Mouse (Mus musculus) erythroid progenitor cell, adult 5-6 weeks (primary cell): ENCODE data around the gene Npas3. TPM values are rescaled to one million over a fixed set of nuclear protein-coding genes. Genes with fewer than 3 reads are reported as not detected.

Source experiments
- ATAC-seq: replicated peaks from 2 replicates; pipeline ENCODE4 v1.8.0; 2016; ENCODE audit warnings: moderate number of reproducible peaks, mild to moderate bottlenecking, moderate TSS enrichment, inconsistent platforms; ENCODE audit not compliant: poor library complexity, low FRiP score, severe bottlenecking
- total RNA-seq, 2 experiments: library from RNA; stranded (forward) in 1 of 2; stranded (reverse) in 1 of 2; fragments of 150-400 nt in 1 of 2; fragments of 186-747, 209-891 nt in 1 of 2; gene quantifications; 2 replicates each; pipeline versions ENCODE4 v1.2.3 to v1.2.4; 2015 to 2017; ENCODE audit warnings: low replicate concordance in 2 of 2

Gene Npas3
- total RNA-seq, 2 experiments from 2014 or later = not detected

DNA sequence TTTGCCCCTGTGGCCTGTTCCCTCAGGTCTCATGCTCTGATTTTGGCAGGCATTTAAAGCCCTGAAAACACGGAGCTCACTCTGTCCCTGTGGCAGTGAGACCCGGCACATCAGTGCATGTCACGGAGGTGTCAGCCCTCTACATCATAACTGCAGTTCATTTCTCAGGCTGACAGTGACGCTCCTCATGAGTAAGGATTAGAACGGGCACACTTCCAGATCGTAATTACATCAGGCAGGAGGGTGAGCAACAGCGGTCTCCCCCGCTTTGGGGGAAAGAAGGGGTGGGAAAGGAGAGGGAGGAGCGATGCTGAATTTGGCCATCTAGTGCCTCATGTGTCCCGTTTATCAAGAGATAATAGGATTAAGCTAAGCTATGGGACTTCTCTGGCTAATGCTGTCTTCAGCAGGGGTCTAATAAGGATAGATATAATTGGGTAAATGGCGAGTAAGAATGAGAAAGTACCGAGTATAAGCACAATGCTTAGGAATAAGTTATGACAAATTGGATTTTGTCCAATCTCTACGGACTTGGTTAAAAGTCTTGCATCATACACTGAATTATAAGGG is 505.0 kb downstream of the Npas3 start:
- no peak for ATAC-seq

DNA sequence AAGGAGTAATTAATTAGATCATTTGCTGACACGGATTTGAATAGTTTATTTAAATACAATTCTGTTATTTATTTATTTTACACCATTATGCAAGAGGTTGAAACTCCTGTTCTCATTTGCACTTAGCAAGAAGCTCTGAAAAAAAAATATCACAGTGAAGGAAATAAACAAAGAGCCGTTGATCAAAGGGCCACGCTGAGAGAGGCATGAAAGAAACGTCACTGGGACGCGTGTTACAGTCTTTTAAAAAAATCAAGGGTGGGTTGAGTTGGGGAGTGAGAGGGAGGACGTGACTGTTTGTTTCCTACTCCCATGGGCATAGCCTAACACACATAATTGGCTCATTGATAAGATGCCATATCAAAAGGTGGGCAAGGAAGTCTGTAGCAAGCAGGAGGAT is 505.8 kb downstream of the Npas3 start:
- no peak for ATAC-seq

DNA sequence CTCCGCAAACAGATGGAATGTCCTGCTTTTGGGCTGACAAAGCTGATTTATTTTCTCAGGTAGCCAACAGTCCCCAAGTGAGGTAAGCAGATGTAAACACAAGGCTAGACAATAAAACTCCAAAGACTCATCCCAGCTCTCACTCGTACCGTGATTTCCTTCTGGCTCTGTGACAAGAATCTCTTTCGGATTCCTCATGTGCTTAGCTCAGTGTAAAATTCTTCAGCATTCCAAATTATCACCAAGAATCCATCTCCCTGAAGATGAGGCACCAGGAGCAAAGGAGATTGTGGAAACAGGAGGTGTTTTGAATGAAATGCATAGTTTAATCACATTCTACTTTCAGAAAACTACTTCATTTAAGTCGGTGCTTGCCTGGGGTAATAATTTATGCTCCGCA is 509.2 kb downstream of the Npas3 start:
- ATAC-seq = no peak

- ATAC-seq = no peak
Measured at GRCm38 (mm10) chr12:53758356-53758755, 509.9 kb downstream of the Npas3 start.

- ATAC-seq = no peak
Measured at GRCm38 (mm10) chr12:53764143-53764542, 515.7 kb downstream of the Npas3 start.

DNA sequence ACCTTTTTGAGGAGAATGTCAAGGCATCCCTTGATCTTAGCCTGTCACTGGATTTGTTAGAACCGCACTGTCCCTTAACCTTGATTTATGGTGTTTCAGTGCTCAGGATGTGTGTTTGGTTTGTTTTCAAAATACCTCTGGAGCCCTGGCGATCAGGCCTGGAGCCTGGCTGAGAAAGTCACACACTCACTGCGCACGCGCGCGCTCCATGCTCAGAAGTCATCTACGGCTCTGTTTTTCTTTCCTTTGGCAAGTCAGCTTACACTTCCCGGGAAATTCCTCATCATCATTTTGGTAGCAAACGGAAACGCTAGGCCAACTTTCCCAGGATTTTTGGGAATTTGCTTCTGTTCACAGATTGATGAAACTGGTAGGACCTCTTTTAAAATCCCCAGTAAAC is 519.9 kb downstream of the Npas3 start:
- ATAC-seq = no peak

DNA sequence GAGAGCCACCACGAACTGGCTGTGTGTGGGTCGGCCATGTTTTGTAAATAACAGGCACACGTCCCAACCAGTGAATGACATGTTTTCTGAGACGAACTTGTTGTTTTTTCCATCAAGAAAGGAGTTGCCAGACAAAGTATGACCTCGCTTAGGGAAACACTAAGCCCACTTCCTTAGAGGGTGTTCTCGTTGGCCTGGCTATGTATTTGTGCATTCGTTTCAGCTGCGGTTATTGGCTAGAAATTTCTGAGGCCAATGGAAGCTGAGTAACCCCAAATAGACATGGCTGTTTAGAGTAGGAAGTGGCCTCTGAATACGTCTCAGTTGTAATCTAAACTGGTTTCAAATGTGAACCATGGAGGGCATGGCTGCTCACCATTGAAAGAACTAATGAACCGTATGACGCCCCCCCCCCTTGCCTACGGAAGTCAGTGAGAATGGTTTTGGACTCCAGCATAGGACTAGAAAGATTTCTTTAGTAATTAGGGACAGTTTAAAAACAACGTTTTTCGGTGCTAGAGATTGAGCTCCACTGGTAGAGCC is 523.0 kb downstream of the Npas3 start:
- no peak for ATAC-seq

DNA sequence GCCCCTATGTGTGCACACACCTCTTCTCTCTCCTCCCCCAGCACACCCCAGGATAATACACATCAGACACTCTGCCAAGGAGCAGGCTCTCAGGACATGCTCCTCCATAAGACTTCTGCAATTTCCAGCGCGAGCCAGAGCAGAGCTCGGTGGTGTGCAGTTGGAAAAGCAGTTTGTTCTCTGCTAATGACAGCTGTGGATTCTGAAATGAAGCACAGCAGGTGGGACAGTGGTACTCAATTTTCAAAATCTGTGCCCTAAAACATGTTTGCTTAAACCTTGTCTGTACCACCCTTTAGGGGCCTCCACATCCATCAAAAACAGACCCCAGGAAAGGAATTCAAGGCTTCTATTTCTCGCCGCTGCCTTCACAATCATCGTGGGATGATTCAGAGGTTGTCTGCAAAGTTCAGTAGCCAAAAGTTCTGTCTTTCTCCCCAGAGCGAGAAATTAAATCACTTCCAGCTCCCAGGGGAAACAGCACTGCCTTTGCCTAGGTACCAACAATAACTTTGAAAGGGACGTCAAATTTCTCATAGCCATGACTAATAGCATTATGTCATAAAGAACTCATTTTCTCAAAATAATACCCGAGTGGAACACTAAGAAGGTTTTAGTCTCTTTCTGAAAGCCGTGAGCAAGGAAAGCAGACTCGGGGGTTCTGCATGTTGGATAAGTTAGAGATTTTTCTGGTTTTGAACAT is 533.5 kb downstream of the Npas3 start:
- ATAC-seq = no peak

- ATAC-seq = no peak
Measured at GRCm38 (mm10) chr12:53789501-53789900, 541.0 kb downstream of the Npas3 start.

GRCm38 (mm10) chr12:53794718-53795400 is 546.4 kb downstream of the Npas3 start:
- ATAC-seq = no peak

DNA sequence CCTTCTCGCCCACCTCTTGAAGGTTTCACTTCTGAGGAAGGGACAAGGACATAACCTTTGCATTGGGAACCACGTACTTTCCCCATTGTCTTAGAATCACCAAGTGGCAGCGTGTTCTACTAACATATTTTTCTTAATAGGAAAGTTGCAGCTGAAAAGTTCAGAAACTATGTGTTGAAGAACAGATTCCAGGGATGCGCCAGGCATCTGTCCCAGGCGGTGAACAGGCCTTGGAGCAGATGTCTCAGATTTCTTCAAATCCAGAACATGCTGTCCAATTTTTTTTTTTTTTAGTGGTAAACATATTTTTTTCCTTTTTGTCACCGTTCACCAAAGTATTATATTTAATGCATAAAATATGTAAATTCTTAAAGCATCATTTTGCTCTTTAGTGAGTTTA is 553.4 kb downstream of the Npas3 start:
- no peak for ATAC-seq

DNA sequence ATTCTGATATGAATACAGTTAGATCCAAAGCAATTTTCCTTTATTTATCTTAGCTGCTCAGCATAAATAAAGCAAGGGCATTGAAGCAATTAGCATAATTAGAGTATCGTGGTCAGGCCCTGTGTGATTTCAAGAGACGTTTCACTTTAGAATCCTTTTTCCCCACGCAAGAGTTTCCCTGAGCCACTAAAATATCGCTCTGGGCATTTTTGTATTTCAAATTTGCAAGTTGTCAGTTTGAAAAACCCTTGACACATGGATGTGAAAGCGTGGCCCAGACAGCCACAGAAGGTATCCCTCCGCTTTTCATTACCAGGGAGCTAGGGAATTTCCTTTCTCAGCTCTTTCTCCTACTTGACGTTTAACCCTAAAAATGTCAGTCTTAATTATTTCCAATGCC is 553.9 kb downstream of the Npas3 start:
- no peak for ATAC-seq

DNA sequence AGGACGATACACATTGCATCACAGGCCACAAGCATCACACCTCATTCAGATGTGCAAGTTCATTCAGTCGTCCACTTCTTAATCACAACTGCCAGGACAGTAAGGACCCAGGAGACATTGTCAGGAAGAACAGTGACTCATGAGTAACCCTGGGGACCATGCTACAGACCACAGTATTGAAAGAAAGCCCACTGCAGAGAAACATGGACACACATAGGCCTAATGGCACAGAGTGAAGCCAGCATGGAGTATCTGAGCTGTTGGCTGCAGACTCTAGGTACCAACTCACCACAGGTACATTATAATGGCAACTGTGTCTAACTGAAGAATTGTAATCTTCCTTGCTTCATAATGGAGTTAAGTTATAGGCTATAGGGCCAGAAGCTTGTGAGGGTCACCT is 561.6 kb downstream of the Npas3 start:
- ATAC-seq = no peak

DNA sequence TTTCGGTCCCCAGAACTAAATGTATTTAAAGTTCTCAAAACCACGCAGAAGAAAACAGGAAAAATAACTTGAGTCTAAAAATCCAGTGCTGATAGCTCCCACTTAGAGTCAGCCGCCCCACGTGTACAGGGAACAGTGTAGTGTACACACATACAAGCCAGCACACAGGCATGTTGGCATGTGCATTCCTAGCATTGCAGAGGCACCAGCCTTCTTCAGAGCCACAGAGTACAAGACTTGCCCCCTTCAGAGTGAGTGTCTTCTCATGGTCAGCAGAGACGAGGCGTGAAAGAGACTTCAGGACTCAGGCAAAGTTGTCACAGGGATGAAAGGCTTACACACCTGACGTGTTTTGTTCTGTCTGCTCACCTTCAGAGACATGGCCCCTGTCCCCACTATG is 565.8 kb downstream of the Npas3 start:
- no peak for ATAC-seq

DNA sequence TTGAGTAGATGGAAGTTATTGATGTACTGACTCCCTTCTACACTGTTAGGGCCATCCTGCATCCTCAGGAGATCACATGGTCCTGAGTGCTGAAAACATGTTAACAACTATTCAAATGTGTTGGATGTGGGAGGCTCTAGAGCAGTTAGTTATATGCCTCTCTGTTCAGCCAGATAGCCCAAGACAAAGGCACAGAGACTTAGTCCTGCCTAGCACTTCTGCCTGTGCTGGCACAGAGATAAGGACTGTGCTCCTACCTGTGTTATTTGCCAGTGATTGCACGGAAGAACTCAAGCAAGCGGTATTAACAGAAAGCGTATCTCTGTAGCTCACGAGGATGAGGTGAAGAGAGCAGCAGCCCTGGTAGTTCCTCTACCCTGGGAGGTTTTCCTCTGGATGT is 571.5 kb downstream of the Npas3 start:
- no peak for ATAC-seq

DNA sequence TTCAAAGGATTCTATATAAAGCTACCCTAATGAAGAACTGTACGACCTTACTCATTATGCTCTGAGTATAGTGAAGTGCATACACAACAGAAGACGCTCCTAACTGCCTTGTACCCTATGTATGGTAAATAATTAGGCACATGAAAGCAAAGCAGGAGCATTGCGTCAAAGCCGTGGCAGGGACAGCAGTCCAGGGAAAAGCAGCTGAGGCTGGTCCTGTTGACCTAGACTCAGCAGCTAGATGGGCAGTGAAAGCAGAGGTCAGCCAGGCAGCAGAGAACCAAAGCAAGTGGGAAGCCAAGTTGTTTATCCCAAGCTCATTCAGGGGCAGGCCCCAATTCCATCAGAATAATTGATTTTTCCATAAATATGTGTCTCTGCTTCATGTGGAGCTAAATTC is 574.4 kb downstream of the Npas3 start:
- ATAC-seq = no peak

DNA sequence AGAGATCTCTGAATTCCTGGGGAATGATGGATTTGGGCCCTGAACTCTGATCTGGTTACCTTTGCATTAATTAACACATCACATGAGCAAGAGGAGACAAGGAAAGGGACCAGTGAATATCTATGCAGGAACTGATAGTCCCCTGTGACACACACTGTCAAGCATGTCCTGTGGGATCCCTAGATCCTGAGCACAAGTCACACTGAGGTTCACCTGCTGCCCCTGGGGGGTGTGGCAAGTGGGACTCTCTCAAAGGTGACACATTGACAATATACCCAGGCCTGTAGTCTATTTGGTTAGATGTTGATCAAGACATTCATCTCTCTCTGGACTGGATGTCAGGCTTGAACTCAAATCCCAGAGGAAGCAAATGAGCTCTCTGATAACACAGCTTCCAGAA is 576.8 kb downstream of the Npas3 start:
- no peak for ATAC-seq

DNA sequence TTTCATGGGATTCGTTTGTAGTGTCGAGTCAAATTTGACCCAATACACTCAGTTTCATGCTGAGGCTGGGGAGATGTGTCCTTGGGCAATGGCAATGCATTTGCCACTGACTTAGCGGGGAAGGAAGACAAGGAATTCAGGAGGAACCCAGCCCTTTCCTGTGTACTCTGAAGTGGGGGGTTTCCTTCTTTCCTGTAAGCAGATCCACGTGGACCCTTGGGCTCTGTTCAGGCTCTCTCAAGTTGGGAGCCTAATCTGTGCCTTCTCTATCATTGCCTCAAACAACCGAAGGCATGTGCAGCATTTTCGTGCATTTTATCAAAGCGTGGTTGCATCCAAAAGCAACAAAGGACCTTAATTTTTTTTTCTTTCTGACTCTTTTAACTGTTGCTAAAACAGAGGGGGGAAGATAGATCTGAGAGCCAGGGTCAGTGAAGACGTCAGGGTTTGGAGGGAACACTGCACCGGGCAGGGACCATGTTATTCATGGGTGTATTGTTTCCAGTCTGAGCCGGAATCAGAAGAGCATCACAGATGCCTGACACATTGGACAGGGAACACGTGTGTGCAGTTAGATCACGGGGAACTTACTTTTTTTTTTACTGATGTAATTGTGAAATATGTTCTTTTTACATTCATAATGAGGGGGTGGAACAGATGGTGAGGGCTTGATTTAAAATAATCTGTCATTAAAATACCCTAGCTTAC is 577.6 kb downstream of the Npas3 start:
- ATAC-seq = no peak

DNA sequence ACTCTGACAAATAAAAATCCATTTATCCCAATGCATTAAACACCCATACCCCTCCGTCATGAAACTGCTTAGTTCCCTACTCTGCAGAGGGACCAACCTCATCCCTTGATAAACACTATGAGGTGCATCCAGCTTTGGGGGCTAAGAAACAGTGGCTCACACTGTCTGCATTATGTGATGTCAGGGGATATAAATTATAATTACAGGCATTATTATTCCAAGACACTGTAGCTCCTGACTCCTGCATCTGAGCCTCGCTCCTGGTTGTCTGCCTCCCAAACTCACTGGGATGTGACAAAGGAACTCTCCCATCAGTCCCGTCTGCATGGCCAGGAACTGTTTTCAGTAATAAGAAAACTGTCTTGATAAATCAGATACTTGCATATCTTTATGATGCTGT is 578.3 kb downstream of the Npas3 start:
- ATAC-seq = no peak

DNA sequence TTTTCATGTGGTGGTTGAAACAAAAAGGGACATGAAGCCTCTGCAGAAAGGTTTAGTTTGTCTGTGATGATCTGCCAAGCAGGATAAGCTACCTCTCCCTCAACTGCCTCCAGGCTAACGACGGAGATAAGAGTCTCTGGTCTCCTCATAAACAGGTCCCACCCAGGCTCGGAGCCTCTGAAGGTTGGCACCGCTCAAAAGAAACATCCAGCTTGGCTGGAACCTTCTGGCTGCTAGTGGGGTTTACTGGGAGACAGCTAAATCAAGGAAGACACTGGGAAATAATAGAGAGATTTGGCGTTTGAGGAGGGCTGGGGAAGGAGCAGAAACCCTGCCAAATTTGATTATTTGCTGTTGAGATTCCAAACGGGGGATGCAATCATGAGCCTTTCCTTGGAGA is 584.1 kb downstream of the Npas3 start:
- ATAC-seq = peak; percentile 61; the same call in 1 of the 2 replicates

- ATAC-seq = no peak
Measured at GRCm38 (mm10) chr12:53833348-53833747, 584.9 kb downstream of the Npas3 start.
